Mouse (Mus musculus): ENCODE measurements around the gene Sertad4. TPM values are rescaled to one million over a fixed set of nuclear protein-coding genes. Genes with fewer than 3 reads are reported as not detected.

Sertad4 gene
- total and polyA plus RNA-seq, 3 experiments, result not detected

DNA sequence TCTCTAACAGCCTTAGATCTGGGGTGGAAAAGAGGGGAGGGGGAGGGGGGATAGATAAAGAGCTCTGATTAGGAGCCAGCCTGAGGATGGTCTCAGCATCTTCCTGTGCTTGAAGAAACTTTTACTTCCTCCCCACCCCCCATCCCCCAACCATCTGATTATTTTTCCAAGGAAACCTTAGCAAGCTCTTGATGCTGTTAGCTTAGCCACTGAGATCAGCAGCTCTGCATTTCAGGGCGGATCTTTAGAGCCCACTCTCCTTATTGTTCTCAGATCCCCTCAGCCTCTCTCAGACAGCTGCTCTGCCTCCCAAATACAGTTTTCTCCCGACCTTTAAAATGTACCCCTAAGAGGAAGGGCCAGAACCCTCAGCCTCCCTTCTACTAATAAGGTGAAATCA, 4.4 kb downstream of the Sertad4 start:
- TF ChIP-seq ELF1 (IDR thresholded peaks at IDR 0.05; ENCODE audit: low read depth, low read length) (no peak), CHD1 (IDR thresholded peaks at IDR 0.05; ENCODE audit: low read depth, low read length) (no peak), MEF2A (IDR thresholded peaks at IDR 0.05; ENCODE audit: extremely low read depth, insufficient replicate concordance, low read depth, low read length, poor library complexity, severe bottlenecking) (no peak), POLR2AphosphoS5 (IDR thresholded peaks at IDR 0.05; ENCODE audit: borderline replicate concordance, low read depth, low read length) (no peak), POLR2AphosphoS2 (IDR thresholded peaks at IDR 0.05; ENCODE audit: low read length) (no peak), E2F4 (IDR thresholded peaks at IDR 0.05; ENCODE audit: borderline replicate concordance, low read depth, low read length) (no peak), NELFE (IDR thresholded peaks at IDR 0.05; ENCODE audit: low read depth, low read length) (no peak), EP300 (IDR thresholded peaks at IDR 0.05; ENCODE audit: low read depth in 1 of 2, low read length in 2 of 2) (no peak)
- H3K4me1 ChIP-seq (ENCODE audit: control insufficient read depth in 1 of 2, insufficient read depth in 2 of 2, low read length in 2 of 2), result no peaks in the 10 kb centered on the region

DNA sequence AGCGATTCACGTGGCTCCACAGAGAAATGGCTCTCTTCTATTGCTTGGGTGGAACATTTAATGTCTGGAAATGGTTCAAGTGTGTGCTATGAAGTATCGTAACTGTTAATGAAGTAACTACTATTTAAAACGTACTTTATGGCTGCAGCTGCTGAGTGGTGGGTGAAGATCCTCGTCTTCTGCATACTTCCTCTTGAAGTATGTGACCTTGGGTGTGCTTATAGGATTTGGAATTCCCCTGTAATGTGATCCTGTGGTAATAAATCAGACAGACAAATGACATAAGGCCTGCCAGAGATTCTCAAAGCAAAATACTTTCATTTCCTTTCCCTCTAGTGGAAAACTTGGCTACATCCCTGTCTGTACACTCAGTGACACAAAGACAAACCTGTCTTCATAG, 5.9 kb downstream of the Sertad4 start:
- Histone ChIP-seq H3K79me2 (ENCODE audit: control insufficient read depth, insufficient read depth, low read length, poor library complexity) (no peaks in the 10 kb centered on the region), H3K36me3 (ENCODE audit: control insufficient read depth in 1 of 2, insufficient read depth in 2 of 2, low read length in 2 of 2) (no peaks in the 10 kb centered on the region), H3K4me3 (ENCODE audit: control insufficient read depth in 1 of 2, insufficient read depth in 1 of 2, low read depth in 2 of 2, low read length in 2 of 2) (no peak overlapping the region), H3K9me3 (replicated peaks; ENCODE audit: insufficient read depth, low read length) (no peaks in the 10 kb centered on the region), H3K27ac (ENCODE audit: control insufficient read depth, low read depth, low read length) (no peak overlapping the region), H3K9ac (ENCODE audit: control insufficient read depth, low read depth, low read length, poor library complexity, severe bottlenecking) (no peak overlapping the region), H3K4me1 (ENCODE audit: control insufficient read depth in 1 of 2, insufficient read depth in 2 of 2, low read length in 2 of 2) (no peaks in the 10 kb centered on the region), H3K27me3 (ENCODE audit: control insufficient read depth in 1 of 2, insufficient read depth in 2 of 2, low read length in 2 of 2) (peaks cover 0 to 1% of the 10 kb centered on the region in 2 experiments; a peak in 2 of 4 replicates)
- TF ChIP-seq MXI1 (IDR thresholded peaks at IDR 0.05; ENCODE audit: low read depth, low read length), result no peak
- no peak for TF ChIP-seq MAX (IDR thresholded peaks at IDR 0.05; ENCODE audit: low read length)
- no peak for TF ChIP-seq MYC (IDR thresholded peaks at IDR 0.05; ENCODE audit: low read depth, low read length)
- TF ChIP-seq KAT2A (conservative IDR thresholded peaks at IDR 0.05; ENCODE audit: low read depth, low read length), result no peak
- TF ChIP-seq EP300 (IDR thresholded peaks at IDR 0.05; ENCODE audit: low read depth in 1 of 2, low read length in 2 of 2), result no peak
- no peak for TF ChIP-seq NRF1 (IDR thresholded peaks at IDR 0.05; ENCODE audit: insufficient read depth, low read depth, low read length, poor library complexity, severe bottlenecking)
- no peak for TF ChIP-seq JUND (IDR thresholded peaks at IDR 0.05; ENCODE audit: low read depth, low read length)
- no peak for TF ChIP-seq SMC3 (IDR thresholded peaks at IDR 0.05; ENCODE audit: low read depth, low read length)
- no peak for TF ChIP-seq UBTF (IDR thresholded peaks at IDR 0.05; ENCODE audit: borderline replicate concordance, insufficient read depth, low read depth, low read length)
- no peak for TF ChIP-seq BHLHE40 (IDR thresholded peaks at IDR 0.05; ENCODE audit: borderline replicate concordance, low read depth, low read length)
- no peak for DNase-seq (ENCODE audit: low read depth, low spot score)

More for the DNA sequence above, 4.4 kb downstream of the Sertad4 start:
- Histone ChIP-seq H3K27ac (ENCODE audit: control insufficient read depth, low read depth, low read length) (no peak overlapping the region), H3K36me3 (ENCODE audit: control insufficient read depth in 1 of 2, insufficient read depth in 2 of 2, low read length in 2 of 2) (no peaks in the 10 kb centered on the region), H3K79me2 (ENCODE audit: control insufficient read depth, insufficient read depth, low read length, poor library complexity) (no peaks in the 10 kb centered on the region), H3K27me3 (ENCODE audit: control insufficient read depth in 1 of 2, insufficient read depth in 2 of 2, low read length in 2 of 2) (peaks cover 0 to 1% of the 10 kb centered on the region in 2 experiments; a peak in 2 of 4 replicates), H3K4me3 (ENCODE audit: control insufficient read depth in 1 of 2, insufficient read depth in 1 of 2, low read depth in 2 of 2, low read length in 2 of 2) (no peak overlapping the region), H3K9ac (ENCODE audit: control insufficient read depth, low read depth, low read length, poor library complexity, severe bottlenecking) (no peak overlapping the region), H3K9me3 (replicated peaks; ENCODE audit: insufficient read depth, low read length) (no peaks in the 10 kb centered on the region)
- no peak for DNase-seq (ENCODE audit: low read depth, low spot score)
